ENCODE assay signal across 8 mouse cellular contexts in genomic region chr6:28479865-28480751, GRCm38 (mm10). TPM values are rescaled to one million over a fixed set of nuclear protein-coding genes. Genes with fewer than 3 reads are reported as not detected.
DNase-seq lines count a peak whose midpoint lies in the region; ATAC-seq lines count a peak whose summit lies in the region.

No protein-coding gene starts in this region.

- peak; percentile 100 for DNase-seq in ES-CJ7 (ENCODE audit: low read depth, low spot score)
- DNase-seq in cerebellum, adult 11 months: peak; percentile 98
- peak; percentile 100 for DNase-seq in forebrain, embryonic 14.5 days (ENCODE audit: low spot score)
- DNase-seq in heart, postnatal 14 days: peak; percentile 98
- peak; percentile 99 for DNase-seq in layer of hippocampus, adult 11-12 months (ENCODE audit: low spot score)
- DNase-seq in lung, adult 18-20 months: peak; percentile 100
- DNase-seq in testis, postnatal 14 days (ENCODE audit: low spot score): peak; percentile 100

- H3K9me3 ChIP-seq in forebrain, embryonic 14.5 days (replicated peaks; ENCODE audit: control insufficient read depth, low read length): no peaks in the 10 kb centered on the region
- no peaks in the 10 kb centered on the region for H3K9me3 ChIP-seq in neural tube, embryonic 15.5 days (replicated peaks)

- ATAC-seq in forebrain, embryonic 14.5 days: peak; percentile 98
- ATAC-seq in neural tube, embryonic 15.5 days (ENCODE audit: low FRiP score): peak; percentile 99

- H3K9ac ChIP-seq in forebrain, embryonic 14.5 days (ENCODE audit: low read length): peak overlapping the region; percentile 83
- H3K9ac ChIP-seq in neural tube, embryonic 15.5 days (replicated peaks): peak overlapping the region; percentile 69

- H3K4me1 ChIP-seq in forebrain, embryonic 14.5 days (ENCODE audit: control insufficient read depth, insufficient read depth, low read length): peaks cover 10% of the 10 kb centered on the region
- peaks cover 44% of the 10 kb centered on the region for H3K4me1 ChIP-seq in neural tube, embryonic 15.5 days

- under 1% methylated on average over 68 of the region's 68 CpGs for WGBS in forebrain, embryonic 14.5 days
- under 1% methylated on average over 68 of the region's 68 CpGs for WGBS in neural tube, embryonic 15.5 days

- peak overlapping the region; percentile 91 for H3K4me2 ChIP-seq in forebrain, embryonic 14.5 days (ENCODE audit: low read length)
- H3K4me2 ChIP-seq in neural tube, embryonic 15.5 days: peak overlapping the region; percentile 85

- H3K27me3 ChIP-seq in forebrain, embryonic 14.5 days (replicated peaks; ENCODE audit: control insufficient read depth, insufficient read depth, low read length): no peaks in the 10 kb centered on the region
- H3K27me3 ChIP-seq in neural tube, embryonic 15.5 days (replicated peaks): no peaks in the 10 kb centered on the region

- peak overlapping the region; percentile 91 for H3K4me3 ChIP-seq in forebrain, embryonic 14.5 days (ENCODE audit: low read depth, low read length)
- peak overlapping the region; percentile 77 for H3K4me3 ChIP-seq in neural tube, embryonic 15.5 days (replicated peaks)

- intact Hi-C loops in heart, postnatal 14 days (cut with DNase I): loop anchor here (5.0 kb wide), 2 partner anchors 53 to 218 kb away; partner anchors contain the start of genes Fscn3 and Gcc1

- H3K27ac ChIP-seq in forebrain, embryonic 14.5 days (ENCODE audit: low read depth, low read length): peak overlapping the region; percentile 68
- H3K27ac ChIP-seq in neural tube, embryonic 15.5 days (replicated peaks): peak overlapping the region; percentile 79

- no peaks in the 10 kb centered on the region for H3K36me3 ChIP-seq in forebrain, embryonic 14.5 days (ENCODE audit: control insufficient read depth, insufficient read depth, low read length)
- peaks cover under 1% of the 10 kb centered on the region; the same call in 1 of the 2 replicates for H3K36me3 ChIP-seq in neural tube, embryonic 15.5 days

RNA-seq across cellular contexts. Expression of gene Snd1, which starts 5.2 kb away (rescaled TPM):
- 67.9 and 80.0 TPM in 2 replicates for polyA plus RNA-seq in forebrain, embryonic 14.5 days (2014; fragmentation: Nextera tagmentation; extraction: Ambion mirVana)
- total RNA-seq in heart, postnatal 14 days (2021): 10 to 100 TPM; 78.9 to 82.1 TPM
- 71.1 and 86.1 TPM in 2 replicates for polyA plus RNA-seq in neural tube, embryonic 15.5 days (2015; fragmentation: Nextera tagmentation; extraction: Ambion mirVana)

RNA-seq across cellular contexts. Expression of gene Pax4, which starts 31.0 kb away (rescaled TPM):
- polyA plus RNA-seq in forebrain, embryonic 14.5 days (2014; fragmentation: Nextera tagmentation; extraction: Ambion mirVana): 0.16 TPM in 1 of 2 replicates, not detected in the other
- not detected for total RNA-seq in heart, postnatal 14 days (2021)
- polyA plus RNA-seq in neural tube, embryonic 15.5 days (2015; fragmentation: Nextera tagmentation; extraction: Ambion mirVana): not detected in 2 replicates

RNA-seq across cellular contexts. Expression of gene Gcc1, which starts 51.9 kb away (rescaled TPM):
- 7.2 and 9.7 TPM in 2 replicates for polyA plus RNA-seq in forebrain, embryonic 14.5 days (2014; fragmentation: Nextera tagmentation; extraction: Ambion mirVana)
- 1 to 10 TPM; 8.1 to 9.0 TPM for total RNA-seq in heart, postnatal 14 days (2021)
- 11.0 and 12.8 TPM in 2 replicates for polyA plus RNA-seq in neural tube, embryonic 15.5 days (2015; fragmentation: Nextera tagmentation; extraction: Ambion mirVana)

RNA-seq across cellular contexts. Expression of gene Fscn3, which starts 52.5 kb away (rescaled TPM):
- not detected in 2 replicates for polyA plus RNA-seq in forebrain, embryonic 14.5 days (2014; fragmentation: Nextera tagmentation; extraction: Ambion mirVana)
- under 1 TPM in 1 of 2 experiments, not detected in 1; 0.14 TPM for total RNA-seq in heart, postnatal 14 days (2021)
- polyA plus RNA-seq in neural tube, embryonic 15.5 days (2015; fragmentation: Nextera tagmentation; extraction: Ambion mirVana): not detected in 2 replicates

RNA-seq across cellular contexts. Expression of gene Arf5, which starts 56.7 kb away (rescaled TPM):
- 407 and 420 TPM in 2 replicates for polyA plus RNA-seq in forebrain, embryonic 14.5 days (2014; fragmentation: Nextera tagmentation; extraction: Ambion mirVana)
- 100 to 1,000 TPM; 172 to 176 TPM for total RNA-seq in heart, postnatal 14 days (2021)
- polyA plus RNA-seq in neural tube, embryonic 15.5 days (2015; fragmentation: Nextera tagmentation; extraction: Ambion mirVana): 429 and 444 TPM in 2 replicates

Comparison
In these comparisons a context has a peak if more than half of its experiments do, and no peak if none do; other contexts are left out.
1. Peak in every context shown above with its lines: DNase-seq, ATAC-seq, H3K4me3 ChIP-seq and H3K27ac ChIP-seq.